Mouse (Mus musculus) embryonic fibroblast, embryonic 13.5 days (primary cell): Measurements from ENCODE around the gene Cd68.

Experiments used
- CTCF ChIP-seq: IDR thresholded peaks from 2 replicates; pipeline ENCODE4 v1.5.1; 2011; ENCODE audit warnings: mild to moderate bottlenecking, control low read depth, low read length, moderate library complexity, borderline replicate concordance; ENCODE audit not compliant: insufficient read depth
- POLR2A ChIP-seq: IDR thresholded peaks from 2 replicates; pipeline ENCODE4 v1.6.1; 2011; ENCODE audit warnings: low read depth, mild to moderate bottlenecking, control low read depth, low read length, moderate library complexity

DNA sequence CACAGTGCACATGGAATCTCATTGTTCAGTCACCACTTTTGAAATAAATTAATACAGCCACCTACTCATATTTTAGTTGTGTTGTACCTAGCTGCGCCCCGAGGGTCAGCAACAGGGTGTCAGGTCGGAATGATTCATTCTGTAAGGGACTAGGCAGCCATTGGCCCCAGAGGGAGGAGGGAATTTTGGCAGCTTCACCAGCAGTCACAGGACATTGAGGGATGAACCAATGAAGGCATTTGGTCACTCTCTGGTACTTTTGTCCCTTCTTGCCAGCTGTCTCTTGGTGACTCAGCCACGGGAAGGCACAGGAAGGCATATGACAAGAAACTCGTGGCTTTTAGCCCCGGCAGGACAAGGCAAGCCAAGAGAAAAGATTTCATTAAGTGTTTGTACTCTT lies 2.2 kb downstream of the Cd68 start:
- TF ChIP-seq CTCF (no peak), POLR2A (no peak)
